Mouse (Mus musculus): Measurements from ENCODE around the gene Abcg2. TPM values are rescaled to one million over a fixed set of nuclear protein-coding genes. Genes with fewer than 3 reads are reported as not detected.

The Abcg2 gene
- polyA plus RNA-seq, 1 experiment from 2014 or later = 30.0 TPM

DNA sequence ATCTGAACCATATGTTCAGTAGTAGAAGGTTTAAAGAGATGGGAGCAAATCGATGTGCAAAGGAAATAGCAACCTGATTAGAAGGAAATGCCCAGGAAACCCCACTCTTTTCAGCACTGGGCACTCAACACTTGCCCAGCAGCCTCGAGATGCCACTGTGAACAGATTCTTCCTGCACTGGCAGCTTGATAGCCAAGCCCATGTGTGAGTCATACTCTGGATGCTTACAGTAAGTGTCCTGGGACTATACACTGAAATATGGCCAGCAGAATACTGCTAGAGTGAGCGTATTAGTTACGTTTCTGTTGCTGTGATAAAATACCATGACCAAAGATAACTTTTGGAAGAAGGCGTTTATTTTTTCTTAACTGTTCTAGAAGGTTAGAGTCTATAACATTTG, 39.8 kb downstream of the Abcg2 start:
- Histone ChIP-seq H3K27me3 (ENCODE audit: control insufficient read depth, insufficient read depth, low read depth, low read length) (no peaks in the 10 kb centered on the region), H3K27ac (ENCODE audit: low read length) (no peak overlapping the region), H3K4me3 (ENCODE audit: low read depth, low read length) (no peak overlapping the region), H3K4me1 (ENCODE audit: control insufficient read depth, insufficient read depth, low read length) (no peaks in the 10 kb centered on the region), H3K9me3 (replicated peaks; ENCODE audit: control insufficient read depth, low read length, poor library complexity, severe bottlenecking) (no peaks in the 10 kb centered on the region), H3K9ac (ENCODE audit: low read depth, low read length) (no peak overlapping the region), H3K36me3 (ENCODE audit: control insufficient read depth, insufficient read depth, low read length) (no peaks in the 10 kb centered on the region; the same call in 1 of the 2 replicates), H3K4me2 (ENCODE audit: low read length) (no peak overlapping the region)
- no peak for ATAC-seq
- 90% methylated on average over 5 of the region's 5 CpGs for WGBS

DNA sequence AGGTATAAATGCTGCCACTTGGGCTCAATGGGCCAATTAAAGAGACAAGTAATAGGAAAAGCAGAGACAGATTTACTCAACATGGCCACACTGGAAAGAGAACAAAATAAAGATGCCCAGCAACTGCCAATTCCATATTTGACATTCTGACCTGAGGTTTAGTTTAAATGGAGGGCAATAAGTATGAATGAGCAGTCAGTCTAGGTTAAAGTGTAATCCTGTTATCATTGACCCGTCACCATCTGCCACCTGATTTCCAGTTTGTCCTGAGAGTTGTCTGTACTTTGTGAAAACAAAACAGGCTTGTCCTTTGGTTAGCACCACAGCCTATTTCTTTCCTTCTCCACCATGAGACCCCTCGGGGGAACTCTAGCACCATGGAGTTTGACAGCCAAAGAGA, 44.9 kb downstream of the Abcg2 start:
- H3K27me3 ChIP-seq (ENCODE audit: control insufficient read depth, insufficient read depth, low read depth, low read length) = no peaks in the 10 kb centered on the region
- H3K27ac ChIP-seq (ENCODE audit: low read length) = no peak overlapping the region
- no peak for ATAC-seq
- no peak overlapping the region for H3K4me2 ChIP-seq (ENCODE audit: low read length)
- H3K4me3 ChIP-seq (ENCODE audit: low read depth, low read length) = no peak overlapping the region
- H3K9ac ChIP-seq (ENCODE audit: low read depth, low read length) = no peak overlapping the region
- no peaks in the 10 kb centered on the region for H3K4me1 ChIP-seq (ENCODE audit: control insufficient read depth, insufficient read depth, low read length)
- no peaks in the 10 kb centered on the region; the same call in 1 of the 2 replicates for H3K36me3 ChIP-seq (ENCODE audit: control insufficient read depth, insufficient read depth, low read length)
- H3K9me3 ChIP-seq (replicated peaks; ENCODE audit: control insufficient read depth, low read length, poor library complexity, severe bottlenecking) = no peaks in the 10 kb centered on the region
- WGBS = 92% methylated on average over 2 of the region's 2 CpGs

DNA sequence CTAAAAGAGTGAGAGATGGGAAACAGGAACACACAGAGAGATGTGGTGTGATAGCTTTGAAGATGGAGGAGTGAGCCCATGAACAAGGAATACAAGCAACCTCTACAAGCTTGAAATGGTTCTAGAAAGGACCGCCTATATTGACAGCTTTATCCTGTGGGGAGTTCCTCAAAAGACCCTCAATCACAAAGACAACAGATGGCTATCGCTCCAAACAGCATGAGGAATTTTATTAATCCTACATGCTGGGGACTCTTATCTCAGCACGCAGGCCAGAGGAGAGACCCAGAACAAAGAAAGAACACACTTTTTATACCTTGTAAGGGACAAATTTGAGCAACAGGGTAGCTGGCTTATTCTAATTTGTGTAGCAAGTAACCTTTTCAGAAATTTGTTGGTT, 48.1 kb downstream of the Abcg2 start:
- Histone ChIP-seq H3K27me3 (ENCODE audit: control insufficient read depth, insufficient read depth, low read depth, low read length) (no peaks in the 10 kb centered on the region), H3K27ac (ENCODE audit: low read length) (no peak overlapping the region), H3K4me3 (ENCODE audit: low read depth, low read length) (no peak overlapping the region), H3K9me3 (replicated peaks; ENCODE audit: control insufficient read depth, low read length, poor library complexity, severe bottlenecking) (no peaks in the 10 kb centered on the region), H3K9ac (ENCODE audit: low read depth, low read length) (no peak overlapping the region), H3K4me1 (ENCODE audit: control insufficient read depth, insufficient read depth, low read length) (no peaks in the 10 kb centered on the region), H3K36me3 (ENCODE audit: control insufficient read depth, insufficient read depth, low read length) (no peaks in the 10 kb centered on the region), H3K4me2 (ENCODE audit: low read length) (no peak overlapping the region)
- ATAC-seq = no peak
- 26% methylated on average over 3 of the region's 3 CpGs for WGBS

DNA sequence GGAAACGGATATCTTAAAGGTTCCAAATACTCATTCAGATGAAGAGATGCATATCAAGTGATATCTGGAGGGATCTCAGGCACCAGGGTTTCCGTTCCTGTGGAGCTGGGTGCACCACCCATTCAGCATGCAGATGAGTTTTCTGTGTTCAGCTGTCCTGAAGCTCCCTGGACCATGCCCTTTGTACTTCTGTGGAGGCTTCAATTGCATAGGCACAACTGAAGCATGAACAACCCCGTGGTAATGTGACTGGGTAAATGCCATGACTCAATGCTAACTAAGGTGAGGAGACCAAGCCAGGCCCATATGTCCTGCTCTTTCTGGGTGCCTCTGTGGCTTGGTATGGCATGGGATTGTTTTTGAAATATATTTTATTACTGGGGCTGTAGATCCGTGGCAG, 49.4 kb downstream of the Abcg2 start:
- Histone ChIP-seq H3K9me3 (replicated peaks; ENCODE audit: control insufficient read depth, low read length, poor library complexity, severe bottlenecking) (no peaks in the 10 kb centered on the region), H3K4me2 (ENCODE audit: low read length) (no peak overlapping the region), H3K36me3 (ENCODE audit: control insufficient read depth, insufficient read depth, low read length) (no peaks in the 10 kb centered on the region), H3K27ac (ENCODE audit: low read length) (no peak overlapping the region), H3K4me3 (ENCODE audit: low read depth, low read length) (no peak overlapping the region), H3K4me1 (ENCODE audit: control insufficient read depth, insufficient read depth, low read length) (no peaks in the 10 kb centered on the region), H3K9ac (ENCODE audit: low read depth, low read length) (no peak overlapping the region), H3K27me3 (ENCODE audit: control insufficient read depth, insufficient read depth, low read depth, low read length) (no peaks in the 10 kb centered on the region)
- 80% methylated on average over 4 of the region's 4 CpGs for WGBS
- no peak for ATAC-seq

DNA sequence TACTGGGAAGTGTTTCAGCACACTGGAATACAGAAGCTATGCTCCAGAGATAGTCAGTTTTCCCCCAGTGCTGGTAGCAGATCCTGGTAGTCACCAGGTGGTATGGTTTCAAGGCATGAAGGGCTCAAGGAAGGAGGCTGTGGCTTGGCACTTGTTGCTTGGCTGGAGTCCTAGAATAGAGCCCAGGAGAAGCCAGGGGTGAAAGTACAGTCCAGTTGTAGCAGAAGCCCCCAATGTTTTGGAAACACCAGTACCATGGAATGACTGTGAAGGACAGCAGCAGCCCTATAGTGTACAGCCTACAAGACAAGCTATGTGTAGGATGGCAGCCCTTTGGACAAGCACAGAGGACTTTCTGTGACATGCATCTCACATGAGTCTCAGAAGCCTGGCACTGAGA, 54.2 kb downstream of the Abcg2 start:
- Histone ChIP-seq H3K27ac (ENCODE audit: low read length) (no peak overlapping the region), H3K9me3 (replicated peaks; ENCODE audit: control insufficient read depth, low read length, poor library complexity, severe bottlenecking) (no peaks in the 10 kb centered on the region), H3K4me1 (ENCODE audit: control insufficient read depth, insufficient read depth, low read length) (peaks cover 5% of the 10 kb centered on the region), H3K4me2 (ENCODE audit: low read length) (no peak overlapping the region), H3K9ac (ENCODE audit: low read depth, low read length) (no peak overlapping the region), H3K4me3 (ENCODE audit: low read depth, low read length) (no peak overlapping the region), H3K36me3 (ENCODE audit: control insufficient read depth, insufficient read depth, low read length) (no peaks in the 10 kb centered on the region), H3K27me3 (ENCODE audit: control insufficient read depth, insufficient read depth, low read depth, low read length) (no peaks in the 10 kb centered on the region)
- ATAC-seq = no peak

DNA sequence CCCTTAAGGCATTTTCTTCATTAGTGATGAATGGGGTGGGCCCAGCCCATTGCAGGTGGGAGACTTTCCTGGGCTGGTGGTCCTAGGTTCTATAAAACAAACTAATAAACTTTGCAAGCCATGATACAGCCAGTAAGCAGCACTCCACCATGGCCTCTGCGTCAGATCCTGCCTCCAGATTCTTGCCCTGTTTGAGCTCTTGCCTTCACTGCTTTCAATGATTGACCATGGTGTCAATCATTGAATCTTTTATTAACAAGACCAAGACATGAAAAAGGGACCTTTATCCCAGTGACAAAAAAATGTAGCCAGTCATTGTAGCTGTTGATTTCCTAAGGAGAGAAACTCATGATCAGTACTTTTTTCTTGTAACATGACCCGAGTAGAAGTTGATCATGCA, 55.1 kb downstream of the Abcg2 start:
- H3K27me3 ChIP-seq (ENCODE audit: control insufficient read depth, insufficient read depth, low read depth, low read length) = no peaks in the 10 kb centered on the region
- H3K4me3 ChIP-seq (ENCODE audit: low read depth, low read length) = no peak overlapping the region
- no peaks in the 10 kb centered on the region for H3K36me3 ChIP-seq (ENCODE audit: control insufficient read depth, insufficient read depth, low read length)
- no peak overlapping the region for H3K9ac ChIP-seq (ENCODE audit: low read depth, low read length)
- H3K27ac ChIP-seq (ENCODE audit: low read length) = no peak overlapping the region
- H3K4me1 ChIP-seq (ENCODE audit: control insufficient read depth, insufficient read depth, low read length) = peaks cover 5% of the 10 kb centered on the region
- H3K4me2 ChIP-seq (ENCODE audit: low read length) = no peak overlapping the region
- 80% methylated on average over 2 of the region's 2 CpGs for WGBS
- no peaks in the 10 kb centered on the region for H3K9me3 ChIP-seq (replicated peaks; ENCODE audit: control insufficient read depth, low read length, poor library complexity, severe bottlenecking)
- no peak for ATAC-seq

DNA sequence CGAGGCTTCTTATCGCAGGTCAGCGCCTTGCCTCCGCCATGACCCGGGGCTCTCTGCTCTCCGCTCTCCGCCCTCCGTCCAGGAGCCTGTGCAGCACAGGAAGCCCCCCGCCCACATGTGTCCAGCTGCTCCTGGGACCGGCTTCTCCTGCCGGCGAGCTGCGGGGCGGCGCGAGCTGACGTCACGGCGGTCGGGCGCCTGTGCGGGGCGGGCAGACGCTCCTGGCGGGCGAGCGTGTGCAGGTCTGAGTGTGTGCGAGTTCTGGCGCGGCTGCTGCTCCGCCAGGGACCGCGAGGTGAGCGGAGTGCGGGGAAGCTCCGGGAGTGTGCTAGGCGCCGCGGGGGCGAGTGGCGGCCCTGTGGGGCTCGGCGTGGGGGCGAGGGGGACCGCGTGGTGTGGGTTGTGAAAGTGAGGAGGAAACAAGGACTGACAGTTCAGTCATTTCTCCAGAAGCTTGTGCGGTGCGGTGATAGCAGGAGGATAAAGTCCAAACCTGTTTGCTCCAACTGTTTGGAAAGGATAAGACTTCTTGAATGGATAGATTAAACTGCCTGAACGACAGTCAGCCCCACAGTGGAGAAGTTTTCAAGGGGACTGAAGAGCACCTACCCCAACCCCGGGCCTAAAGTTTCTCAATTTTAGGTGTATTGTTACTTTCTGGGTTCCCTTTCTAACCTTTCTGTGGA, 56.2 kb downstream of the Abcg2 start:
- Histone ChIP-seq H3K4me2 (ENCODE audit: low read length) (peak overlapping the region; percentile 86), H3K9ac (ENCODE audit: low read depth, low read length) (peak overlapping the region; percentile 77), H3K4me3 (ENCODE audit: low read depth, low read length) (peak overlapping the region; percentile 73), H3K27me3 (ENCODE audit: control insufficient read depth, insufficient read depth, low read depth, low read length) (no peaks in the 10 kb centered on the region), H3K36me3 (ENCODE audit: control insufficient read depth, insufficient read depth, low read length) (no peaks in the 10 kb centered on the region), H3K9me3 (replicated peaks; ENCODE audit: control insufficient read depth, low read length, poor library complexity, severe bottlenecking) (no peaks in the 10 kb centered on the region), H3K4me1 (ENCODE audit: control insufficient read depth, insufficient read depth, low read length) (peaks cover 5% of the 10 kb centered on the region), H3K27ac (ENCODE audit: low read length) (0 out of 2 replicates have a peak overlapping the region, but pooled peaks have one; percentile 28)
- WGBS = under 1% methylated on average over 49 of the region's 50 CpGs
- ATAC-seq = peak; percentile 100

DNA sequence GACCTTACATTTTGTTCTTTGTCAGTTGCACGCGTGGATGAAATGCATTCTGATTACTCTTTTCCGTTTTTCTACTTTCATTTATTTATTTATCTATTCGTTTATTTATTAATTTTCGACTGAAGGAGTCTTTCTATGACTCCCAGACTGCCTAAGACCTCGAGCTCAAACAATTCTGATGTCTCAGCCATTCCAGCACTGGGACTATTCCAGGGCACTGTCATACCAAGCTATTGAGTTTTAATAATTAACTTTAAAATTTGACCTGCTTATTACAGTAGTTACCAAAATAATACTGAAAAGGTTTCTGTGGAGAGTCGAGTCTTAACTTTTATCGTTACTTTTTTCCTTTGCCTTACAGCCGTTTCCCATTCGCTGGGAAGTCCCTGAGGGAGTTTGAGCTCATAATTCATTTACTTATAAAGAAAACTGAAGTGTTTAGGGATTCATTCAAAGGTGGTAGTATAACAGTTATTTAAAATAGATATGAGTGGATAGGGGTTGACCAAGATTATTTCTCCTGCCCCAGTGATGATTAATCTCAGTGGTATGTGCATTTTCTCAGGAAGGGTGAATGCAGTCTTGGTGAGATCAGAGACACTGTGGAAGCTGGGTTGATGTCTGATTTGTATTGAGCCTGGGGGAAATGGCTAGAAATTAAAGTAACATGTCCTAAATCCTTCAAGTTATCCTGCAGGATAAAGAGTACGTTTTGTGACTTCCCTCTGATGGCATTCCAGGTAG, 56.9 kb downstream of the Abcg2 start:
- Histone ChIP-seq H3K36me3 (ENCODE audit: control insufficient read depth, insufficient read depth, low read length) (no peaks in the 10 kb centered on the region), H3K9ac (ENCODE audit: low read depth, low read length) (no peak overlapping the region), H3K4me2 (ENCODE audit: low read length) (peak overlapping the region; percentile 86), H3K9me3 (replicated peaks; ENCODE audit: control insufficient read depth, low read length, poor library complexity, severe bottlenecking) (no peaks in the 10 kb centered on the region), H3K27ac (ENCODE audit: low read length) (no peak overlapping the region), H3K4me1 (ENCODE audit: control insufficient read depth, insufficient read depth, low read length) (peaks cover 5% of the 10 kb centered on the region), H3K4me3 (ENCODE audit: low read depth, low read length) (peak overlapping the region; percentile 73; the same call in 1 of the 2 replicates), H3K27me3 (ENCODE audit: control insufficient read depth, insufficient read depth, low read depth, low read length) (no peaks in the 10 kb centered on the region)
- no peak for ATAC-seq
- 56% methylated on average over 11 of the region's 11 CpGs for WGBS

DNA sequence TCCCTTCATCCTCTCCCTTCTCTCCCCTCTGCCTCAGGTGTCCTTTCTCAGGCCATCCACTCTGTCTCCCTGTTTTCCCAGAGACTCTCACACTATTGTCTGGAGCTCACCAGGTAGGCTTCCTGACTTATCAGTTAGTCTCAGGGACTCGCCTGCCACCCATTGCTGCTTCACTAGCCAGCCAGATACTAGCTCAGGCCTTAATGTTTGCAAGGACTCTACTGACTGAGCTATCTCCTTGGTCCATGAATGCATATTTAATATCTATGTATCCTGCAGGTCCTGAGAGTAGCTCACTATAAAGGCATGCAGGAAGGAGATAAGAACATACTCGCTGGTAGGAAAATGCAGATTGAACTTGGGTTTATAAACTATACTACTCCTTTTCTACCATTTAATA, 57.9 kb downstream of the Abcg2 start:
- H3K4me2 ChIP-seq (ENCODE audit: low read length) = no peak overlapping the region
- H3K27ac ChIP-seq (ENCODE audit: low read length) = no peak overlapping the region
- H3K27me3 ChIP-seq (ENCODE audit: control insufficient read depth, insufficient read depth, low read depth, low read length) = no peaks in the 10 kb centered on the region
- WGBS = 86% methylated on average over 2 of the region's 2 CpGs
- no peak overlapping the region for H3K9ac ChIP-seq (ENCODE audit: low read depth, low read length)
- no peak for ATAC-seq
- no peaks in the 10 kb centered on the region for H3K36me3 ChIP-seq (ENCODE audit: control insufficient read depth, insufficient read depth, low read length)
- peaks cover 5% of the 10 kb centered on the region for H3K4me1 ChIP-seq (ENCODE audit: control insufficient read depth, insufficient read depth, low read length)
- H3K9me3 ChIP-seq (replicated peaks; ENCODE audit: control insufficient read depth, low read length, poor library complexity, severe bottlenecking) = no peaks in the 10 kb centered on the region
- H3K4me3 ChIP-seq (ENCODE audit: low read depth, low read length) = no peak overlapping the region
